Mouse (Mus musculus) c-Kit-positive CD71-positive TER-119-negative erythroid progenitor cells, embryonic 14.5 days (primary cell): ENCODE measurements around the gene Ywhab.

Source experiments
- DNase-seq: peaks from one replicate; pipeline ENCODE4 v3.0.0-alpha.2; 2013; ENCODE audit warnings: low read depth

Gene Ywhab

GRCm38 (mm10) chr2:163994654-163994976 is at the start of gene Ywhab:
Ywhab (plus strand) TSS chr2:163994960.
- no peak for DNase-seq

- no peak for DNase-seq
Observed at GRCm38 (mm10) chr2:163946221-163946620, 48.5 kb upstream of the Ywhab start.

- DNase-seq: no peak
Observed at GRCm38 (mm10) chr2:163947976-163948375, 46.8 kb upstream of the Ywhab start.

- peak; percentile 7 for DNase-seq
Observed at GRCm38 (mm10) chr2:163951770-163952169, 43.0 kb upstream of the Ywhab start.

GRCm38 (mm10) chr2:163953622-163954310 is 41.0 kb upstream of the Ywhab start:
- no peak for DNase-seq

GRCm38 (mm10) chr2:163964606-163965560 is 29.9 kb upstream of the Ywhab start:
- DNase-seq: no peak

- DNase-seq: no peak
Observed at GRCm38 (mm10) chr2:163965706-163966105, 29.1 kb upstream of the Ywhab start.

- peak; percentile 31 for DNase-seq
Observed at GRCm38 (mm10) chr2:163968581-163968980, 26.2 kb upstream of the Ywhab start.

- DNase-seq: no peak
Observed at GRCm38 (mm10) chr2:163970326-163970725, 24.4 kb upstream of the Ywhab start.

- DNase-seq: no peak
Observed at GRCm38 (mm10) chr2:163974056-163974455, 20.7 kb upstream of the Ywhab start.

- no peak for DNase-seq
Observed at GRCm38 (mm10) chr2:163976448-163976847, 18.3 kb upstream of the Ywhab start.

GRCm38 (mm10) chr2:163987233-163987632 is 7.5 kb upstream of the Ywhab start:
- no peak for DNase-seq

- DNase-seq: no peak
Observed at GRCm38 (mm10) chr2:163992871-163993270, 1.9 kb upstream of the Ywhab start.

- peak; percentile 91 for DNase-seq
Observed at GRCm38 (mm10) chr2:163994977-163995862, 460 bp downstream of the Ywhab start.

GRCm38 (mm10) chr2:163996275-163996674 is 1.5 kb downstream of the Ywhab start:
- DNase-seq: no peak

- no peak for DNase-seq
Observed at GRCm38 (mm10) chr2:163996899-163997298, 2.1 kb downstream of the Ywhab start.

- DNase-seq: no peak
Observed at GRCm38 (mm10) chr2:163998981-163999380, 4.2 kb downstream of the Ywhab start.

- DNase-seq: no peak
Observed at GRCm38 (mm10) chr2:164002637-164003036, 7.9 kb downstream of the Ywhab start.

- DNase-seq: no peak
Observed at GRCm38 (mm10) chr2:164004503-164004902, 9.7 kb downstream of the Ywhab start.

GRCm38 (mm10) chr2:164006932-164007331 is 12.2 kb downstream of the Ywhab start:
- DNase-seq: no peak

GRCm38 (mm10) chr2:164007547-164007946 is 12.8 kb downstream of the Ywhab start:
- no peak for DNase-seq

- no peak for DNase-seq
Observed at GRCm38 (mm10) chr2:164007987-164008545, 13.3 kb downstream of the Ywhab start.
